Mouse (Mus musculus) neural tube, embryonic 14.5 days (tissue): ENCODE measurements around the gene Vim. TPM values are rescaled to one million over a fixed set of nuclear protein-coding genes. Genes with fewer than 3 reads are reported as not detected.
"Not testable (repeated sequence)": the region's sequence is repeated elsewhere in the genome, so short reads cannot be mapped to it uniquely, and the experiment has no call there.

ENCODE experiments used
- ATAC-seq: fragments of 200-750 bp; cut with Nextera tagmentation; 2 replicates; pipeline ENCODE4 v1.8.0; 2017; ENCODE audit warnings: low read depth, mild to moderate bottlenecking, moderate TSS enrichment, moderate library complexity
- H3K27ac ChIP-seq: fragments of 300-500 bp; sonication (generic); 2 replicates; pipeline ENCODE4 v1.5.1; 2014; ENCODE audit warnings: low read depth, mild to moderate bottlenecking, control low read depth, low read length, moderate library complexity, mixed read lengths
- H3K27me3 ChIP-seq: fragments of 300-500 bp; sonication (generic); 2 replicates; pipeline ENCODE4 v1.6.1; 2014; ENCODE audit warnings: low read length; ENCODE audit not compliant: control insufficient read depth, insufficient read depth
- H3K36me3 ChIP-seq: fragments of 300-500 bp; sonication (generic); 2 replicates; pipeline ENCODE4 v1.6.1; 2014; ENCODE audit warnings: low read length, mixed read lengths; ENCODE audit not compliant: control insufficient read depth, insufficient read depth
- H3K4me1 ChIP-seq: fragments of 300-500 bp; sonication (generic); 2 replicates; pipeline ENCODE4 v1.6.1; 2014; ENCODE audit warnings: low read length; ENCODE audit not compliant: control insufficient read depth, insufficient read depth
- H3K4me2 ChIP-seq: fragments of 300-500 bp; sonication (generic); 2 replicates; pipeline ENCODE4 v1.6.1; 2014; ENCODE audit warnings: mild to moderate bottlenecking, low read depth, low read length, control low read depth
- H3K4me3 ChIP-seq: fragments of 300-500 bp; sonication (generic); 2 replicates; pipeline ENCODE4 v1.5.1; 2014; ENCODE audit warnings: low read depth, low read length, control low read depth, mixed read lengths
- H3K9ac ChIP-seq: fragments of 300-500 bp; sonication (generic); replicated peaks from 2 replicates; pipeline ENCODE4 v1.6.1; 2014; ENCODE audit warnings: low read depth, mild to moderate bottlenecking, control low read depth, low read length, mixed read lengths
- H3K9me3 ChIP-seq: fragments of 300-500 bp; sonication (generic); 2 replicates; pipeline ENCODE4 v1.6.1; 2016; ENCODE audit warnings: low read length; ENCODE audit not compliant: control insufficient read depth
- WGBS: fragments of 180-500 bp; shearing (Covaris S2); extraction: QIAGEN DNeasy Blood & Tissue Kit; methylation state at CpG from one replicate; pipeline ENCODE4 v1.1.7; 2014; 5-methylcytosine and 5-hydroxymethylcytosine counted together
- polyA plus RNA-seq: library from polyadenylated mRNA; unstranded; fragments of >200 nt; fragmentation: Nextera tagmentation; extraction: Ambion mirVana; gene quantifications from 2 replicates; pipeline ENCODE4 v1.2.1, GENCODE M21; 2014

Gene Vim
- polyA plus RNA-seq, 1 experiment from 2014 or later, result 466 TPM

GRCm38 (mm10) chr2:13574801-13575150 lies 1.0 kb downstream of the Vim start:
- H3K27me3 ChIP-seq, result no peaks in the 10 kb centered on the region

GRCm38 (mm10) chr2:13575287-13575801 lies 1.6 kb downstream of the Vim start:
- Histone ChIP-seq H3K9me3 (no peaks in the 10 kb centered on the region), H3K27me3 (no peaks in the 10 kb centered on the region), H3K27ac (peak overlapping the region; percentile 90), H3K4me2 (peak overlapping the region; percentile 81), H3K36me3 (peaks cover 6% of the 10 kb centered on the region; the same call in 1 of the 2 replicates), H3K9ac (peak overlapping the region; percentile 80), H3K4me3 (peak overlapping the region; percentile 62), H3K4me1 (peaks cover 14% of the 10 kb centered on the region)
- no peak for ATAC-seq
- WGBS, result 0% methylated on average over 13 of the region's 13 CpGs

More at GRCm38 (mm10) chr2:13574801-13575150, 1.0 kb downstream of the Vim start:
- peaks cover 14% of the 10 kb centered on the region for H3K4me1 ChIP-seq
- no peaks in the 10 kb centered on the region for H3K9me3 ChIP-seq
- peak overlapping the region; percentile 62 for H3K4me3 ChIP-seq
- H3K36me3 ChIP-seq, result peaks cover 6% of the 10 kb centered on the region; the same call in 1 of the 2 replicates
- 0% methylated on average over 21 of the region's 21 CpGs for WGBS
- H3K4me2 ChIP-seq, result peak overlapping the region; percentile 81
- ATAC-seq, result peak; percentile 11; the same call in 1 of the 2 replicates
- H3K27ac ChIP-seq, result peak overlapping the region; percentile 90
- peak overlapping the region; percentile 80 for H3K9ac ChIP-seq

- H3K9me3 ChIP-seq, result no peaks in the 10 kb centered on the region
- ATAC-seq, result peak; percentile 24; the same call in 1 of the 2 replicates
- H3K4me1 ChIP-seq, result peaks cover 14% of the 10 kb centered on the region
- 1% methylated on average over 6 of the region's 6 CpGs for whole genome bisulfite sequencing
- no peaks in the 10 kb centered on the region for H3K27me3 ChIP-seq
- H3K4me3 ChIP-seq, result peak overlapping the region; percentile 62
- H3K27ac ChIP-seq, result peak overlapping the region; percentile 90
- peak overlapping the region; percentile 80 for H3K9ac ChIP-seq
- H3K36me3 ChIP-seq, result peaks cover 6% of the 10 kb centered on the region; the same call in 1 of the 2 replicates
- peak overlapping the region; percentile 81 for H3K4me2 ChIP-seq
Measured at GRCm38 (mm10) chr2:13575926-13576325, 2.2 kb downstream of the Vim start.

- Histone ChIP-seq H3K27me3 (no peaks in the 10 kb centered on the region), H3K4me1 (peaks cover 14% of the 10 kb centered on the region), H3K36me3 (peaks cover 12% of the 10 kb centered on the region; the same call in 1 of the 2 replicates), H3K9ac (no peak overlapping the region), H3K4me2 (peak overlapping the region; percentile 37), H3K4me3 (peak overlapping the region; percentile 18), H3K9me3 (no peaks in the 10 kb centered on the region), H3K27ac (no peak overlapping the region)
- 98% methylated on average over 1 of the region's 1 CpGs for WGBS
- ATAC-seq, result no peak
Measured at GRCm38 (mm10) chr2:13577399-13577798, 3.7 kb downstream of the Vim start.

GRCm38 (mm10) chr2:13578473-13579152 lies 4.9 kb downstream of the Vim start:
- WGBS, result 59% methylated on average over 14 of the region's 14 CpGs

GRCm38 (mm10) chr2:13579315-13579714 lies 5.6 kb downstream of the Vim start:
- 89% methylated on average over 8 of the region's 8 CpGs for WGBS
- H3K36me3 ChIP-seq, result peaks cover 12% of the 10 kb centered on the region; the same call in 1 of the 2 replicates

More at GRCm38 (mm10) chr2:13578473-13579152, 4.9 kb downstream of the Vim start:
- Histone ChIP-seq H3K4me2 (peak overlapping the region; percentile 25), H3K27me3 (no peaks in the 10 kb centered on the region), H3K27ac (no peak overlapping the region), H3K36me3 (peaks cover 12% of the 10 kb centered on the region; the same call in 1 of the 2 replicates), H3K9ac (no peak overlapping the region), H3K9me3 (no peaks in the 10 kb centered on the region), H3K4me3 (no peak overlapping the region; the same call in 1 of the 2 replicates), H3K4me1 (peaks cover 14% of the 10 kb centered on the region)
- ATAC-seq, result no peak

GRCm38 (mm10) chr2:13579991-13580390 lies 6.3 kb downstream of the Vim start:
- no peaks in the 10 kb centered on the region for H3K9me3 ChIP-seq
- no peak overlapping the region for H3K27ac ChIP-seq
- no peak overlapping the region for H3K4me3 ChIP-seq
- 65% methylated on average over 11 of the region's 11 CpGs for WGBS
- H3K36me3 ChIP-seq, result peaks cover 12% of the 10 kb centered on the region; the same call in 1 of the 2 replicates
- no peak overlapping the region for H3K4me2 ChIP-seq
- peaks cover 11% of the 10 kb centered on the region for H3K4me1 ChIP-seq
- no peak overlapping the region for H3K9ac ChIP-seq
- no peaks in the 10 kb centered on the region for H3K27me3 ChIP-seq
- ATAC-seq, result no peak

More at GRCm38 (mm10) chr2:13579315-13579714, 5.6 kb downstream of the Vim start:
- Histone ChIP-seq H3K27me3 (no peaks in the 10 kb centered on the region), H3K27ac (no peak overlapping the region), H3K9ac (no peak overlapping the region), H3K4me2 (no peak overlapping the region), H3K9me3 (no peaks in the 10 kb centered on the region), H3K4me3 (no peak overlapping the region), H3K4me1 (peaks cover 14% of the 10 kb centered on the region)
- ATAC-seq, result no peak

GRCm38 (mm10) chr2:13582184-13582583 lies 8.5 kb downstream of the Vim start:
- 85% methylated on average over 3 of the region's 3 CpGs for WGBS
- Histone ChIP-seq H3K9me3 (no peaks in the 10 kb centered on the region), H3K4me2 (no peak overlapping the region), H3K4me1 (no peaks in the 10 kb centered on the region), H3K27me3 (no peaks in the 10 kb centered on the region), H3K36me3 (peaks cover 12% of the 10 kb centered on the region; the same call in 1 of the 2 replicates), H3K4me3 (no peak overlapping the region), H3K27ac (no peak overlapping the region), H3K9ac (no peak overlapping the region)
- no peak for ATAC-seq

- H3K9ac ChIP-seq, H3K36me3 ChIP-seq, H3K4me3 ChIP-seq, ATAC-seq, H3K9me3 ChIP-seq, H3K27me3 ChIP-seq, H3K27ac ChIP-seq, H3K4me2 ChIP-seq, H3K4me1 ChIP-seq: not testable (repeated sequence)
Measured at GRCm38 (mm10) chr2:13583746-13584145, 10.0 kb downstream of the Vim start.
